In genomic region chr3:60292142-60292541, GRCm38 (mm10) we compare ENCODE assay signal across 13 mouse cellular contexts.
DNase-seq lines count a peak whose midpoint lies in the region; ATAC-seq lines count a peak whose summit lies in the region.
"Had no signal": no experiment of that assay in that cellular context is flagged by ENCODE, and none has a peak within 500 bp of the region (broad histone marks: within the 10 kb centered on the region; RNA-seq: fewer than 3 reads in every experiment).

No protein-coding gene starts in this region.

- no peaks in the 10 kb centered on the region for H3K9me3 ChIP-seq in midbrain, embryonic 13.5 days
- no peaks in the 10 kb centered on the region for H3K9me3 ChIP-seq in midbrain, embryonic 11.5 days (ENCODE audit: control insufficient read depth, low read length)
- H3K9me3 ChIP-seq: limb, embryonic 15.5 days had no signal

- intact Hi-C loops in left cerebral cortex, postnatal 14 days (cut with DNase I), result no loop called here

- DNase-seq in cerebellum, postnatal 14 days, result peak; percentile 21 to 39
- DNase-seq in cerebellum, adult 11-12 months, result no peak
- DNase-seq in midbrain, embryonic 11.5 days (ENCODE audit: low spot score, missing footprints), result no peak
- DNase-seq in left cerebral cortex, postnatal 14 days (ENCODE audit: low spot score in 2 of 2), result peak; percentile 39 to 51
- peak; percentile 82 for DNase-seq in telencephalon, adult 2 months (ENCODE audit: low read depth, low spot score)
- DNase-seq in adrenal gland, postnatal 36 days, result no peak
- DNase-seq in kidney, postnatal 10 days, result no peak
- DNase-seq: embryo, embryonic 11 days; heart, postnatal 4 days; kidney, postnatal 25 days had no signal

- WGBS in midbrain, embryonic 13.5 days, result 88% methylated on average over 2 of the region's 2 CpGs
- WGBS in midbrain, embryonic 11.5 days, result 79% methylated on average over 2 of the region's 2 CpGs

- no peak overlapping the region for H3K27ac ChIP-seq in midbrain, embryonic 13.5 days
- no peak overlapping the region for H3K27ac ChIP-seq in midbrain, embryonic 11.5 days (ENCODE audit: low read depth, low read length)
- H3K27ac ChIP-seq: limb, embryonic 15.5 days; stomach, postnatal 0 days had no signal

- H3K9ac ChIP-seq in midbrain, embryonic 13.5 days (replicated peaks), result no peak overlapping the region
- no peak overlapping the region for H3K9ac ChIP-seq in midbrain, embryonic 11.5 days (ENCODE audit: low read length)
- H3K9ac ChIP-seq: limb, embryonic 15.5 days had no signal

- no peaks in the 10 kb centered on the region for H3K4me1 ChIP-seq in midbrain, embryonic 13.5 days (replicated peaks)
- H3K4me1 ChIP-seq in midbrain, embryonic 11.5 days (ENCODE audit: control insufficient read depth, insufficient read depth, low read length), result no peaks in the 10 kb centered on the region
- H3K4me1 ChIP-seq: limb, embryonic 15.5 days had no signal

- H3K36me3 ChIP-seq in midbrain, embryonic 13.5 days, result no peaks in the 10 kb centered on the region
- H3K36me3 ChIP-seq in midbrain, embryonic 11.5 days (ENCODE audit: control insufficient read depth, insufficient read depth, low read length), result no peaks in the 10 kb centered on the region
- H3K36me3 ChIP-seq: limb, embryonic 15.5 days had no signal

- H3K4me2 ChIP-seq in midbrain, embryonic 13.5 days (replicated peaks), result no peak overlapping the region
- H3K4me2 ChIP-seq in midbrain, embryonic 11.5 days, result no peak overlapping the region
- H3K4me2 ChIP-seq: limb, embryonic 15.5 days had no signal

- H3K4me3 ChIP-seq in midbrain, embryonic 13.5 days (replicated peaks), result no peak overlapping the region
- no peak overlapping the region for H3K4me3 ChIP-seq in midbrain, embryonic 11.5 days (ENCODE audit: low read depth, low read length)
- H3K4me3 ChIP-seq: limb, embryonic 15.5 days had no signal

- peak; percentile 55; the same call in 1 of the 2 replicates for ATAC-seq in midbrain, embryonic 13.5 days
- no peak for ATAC-seq in midbrain, embryonic 11.5 days (ENCODE audit: low FRiP score)

- no peaks in the 10 kb centered on the region for H3K27me3 ChIP-seq in midbrain, embryonic 13.5 days
- H3K27me3 ChIP-seq in midbrain, embryonic 11.5 days (ENCODE audit: control insufficient read depth, insufficient read depth, low read length), result no peaks in the 10 kb centered on the region
- H3K27me3 ChIP-seq: limb, embryonic 15.5 days had no signal

Comparison
In these comparisons a context has a peak if more than half of its experiments do, and no peak if none do; other contexts are left out.
1. DNase-seq: peak in cerebellum, postnatal 14 days (2 of 2), left cerebral cortex, postnatal 14 days (2 of 2) and telencephalon, adult 2 months (single experiment); none in cerebellum, adult 11-12 months (single experiment), midbrain, embryonic 11.5 days (single experiment), adrenal gland, postnatal 36 days (0 of 2) and kidney, postnatal 10 days (single experiment).